Mouse (Mus musculus) neural tube, embryonic 12.5 days (tissue): ENCODE results near the gene Gm4737. TPM values are rescaled to one million over a fixed set of nuclear protein-coding genes. Genes with fewer than 3 reads are reported as not detected.
"Not testable (repeated sequence)": the region's sequence is repeated elsewhere in the genome, so short reads cannot be mapped to it uniquely, and the experiment has no call there.

ENCODE experiments used
- ATAC-seq: fragments of 200-750 bp; cut with Nextera tagmentation; 2 replicates; pipeline ENCODE4 v1.8.0; 2017; ENCODE audit warnings: low read depth, mild to moderate bottlenecking, moderate TSS enrichment, moderate library complexity; ENCODE audit not compliant: low FRiP score
- H3K27ac ChIP-seq: fragments of 300-500 bp; sonication (generic); 2 replicates; pipeline ENCODE4 v1.5.1; 2016
- H3K27me3 ChIP-seq: fragments of 300-500 bp; sonication (generic); replicated peaks from 2 replicates; pipeline ENCODE4 v1.6.1; 2016; ENCODE audit warnings: mild to moderate bottlenecking
- H3K36me3 ChIP-seq: fragments of 300-500 bp; sonication (generic); 2 replicates; pipeline ENCODE4 v1.6.1; 2016; ENCODE audit warnings: mild to moderate bottlenecking
- H3K4me1 ChIP-seq: fragments of 300-500 bp; sonication (generic); 2 replicates; pipeline ENCODE4 v1.6.1; 2016
- H3K4me2 ChIP-seq: fragments of 300-500 bp; sonication (generic); replicated peaks from 2 replicates; pipeline ENCODE4 v1.6.1; 2016; ENCODE audit warnings: mild to moderate bottlenecking
- H3K4me3 ChIP-seq: fragments of 300-500 bp; sonication (generic); 2 replicates; pipeline ENCODE4 v1.5.1; 2016
- H3K9ac ChIP-seq: fragments of 300-500 bp; sonication (generic); 2 replicates; pipeline ENCODE4 v1.6.1; 2016; ENCODE audit warnings: mild to moderate bottlenecking
- H3K9me3 ChIP-seq: fragments of 300-500 bp; sonication (generic); 2 replicates; pipeline ENCODE4 v1.6.1; 2016; ENCODE audit warnings: mild to moderate bottlenecking
- WGBS: fragments of 180-500 bp; shearing (Covaris S2); methylation state at CpG from one replicate; pipeline ENCODE4 v1.1.7; 2016; 5-methylcytosine and 5-hydroxymethylcytosine counted together
- polyA plus RNA-seq: library from polyadenylated mRNA; unstranded; fragments of >200 nt; fragmentation: Nextera tagmentation; extraction: Ambion mirVana; gene quantifications from 2 replicates; pipeline ENCODE4 v1.2.1, GENCODE M21; 2016

Gene Gm4737
- 1.5 and 2.5 TPM in 2 replicates for polyA plus RNA-seq

- not testable (repeated sequence) for ATAC-seq
Measured at GRCm38 (mm10) chr16:46154832-46155231, at the start of gene Gm4737. Gm4737 (minus strand) TSS chr16:46155077.

GRCm38 (mm10) chr16:46195792-46196191 lies 40.9 kb upstream of the Gm4737 start:
- no peaks in the 10 kb centered on the region for H3K36me3 ChIP-seq
- ATAC-seq = no peak
- H3K9me3 ChIP-seq = no peaks in the 10 kb centered on the region
- no peaks in the 10 kb centered on the region for H3K4me1 ChIP-seq
- no peak overlapping the region for H3K27ac ChIP-seq
- H3K4me3 ChIP-seq = no peak overlapping the region
- H3K27me3 ChIP-seq = no peaks in the 10 kb centered on the region
- 86% methylated on average over 5 of the region's 5 CpGs for WGBS
- H3K9ac ChIP-seq = no peak overlapping the region
- no peak overlapping the region for H3K4me2 ChIP-seq

More at GRCm38 (mm10) chr16:46154832-46155231, at the start of gene Gm4737:
- H3K27ac ChIP-seq, H3K9me3 ChIP-seq, H3K4me1 ChIP-seq, H3K4me2 ChIP-seq, H3K9ac ChIP-seq, H3K27me3 ChIP-seq, H3K4me3 ChIP-seq, H3K36me3 ChIP-seq: not testable (repeated sequence)
- WGBS = 99% methylated on average over 10 of the region's 16 CpGs

- no peak for ATAC-seq
- H3K4me3 ChIP-seq = no peak overlapping the region
- no peaks in the 10 kb centered on the region for H3K36me3 ChIP-seq
- H3K9ac ChIP-seq = no peak overlapping the region
- WGBS = 85% methylated on average over 5 of the region's 5 CpGs
- no peaks in the 10 kb centered on the region for H3K27me3 ChIP-seq
- no peak overlapping the region for H3K27ac ChIP-seq
- H3K4me2 ChIP-seq = no peak overlapping the region
- H3K4me1 ChIP-seq = no peaks in the 10 kb centered on the region
- no peaks in the 10 kb centered on the region for H3K9me3 ChIP-seq
Measured at GRCm38 (mm10) chr16:46183096-46183495, 28.2 kb upstream of the Gm4737 start.

- Histone ChIP-seq H3K4me1 (no peaks in the 10 kb centered on the region), H3K27ac (no peak overlapping the region), H3K27me3 (no peaks in the 10 kb centered on the region), H3K4me2 (no peak overlapping the region), H3K4me3 (no peak overlapping the region), H3K9ac (no peak overlapping the region), H3K9me3 (no peaks in the 10 kb centered on the region), H3K36me3 (no peaks in the 10 kb centered on the region)
- WGBS = 82% methylated on average over 4 of the region's 4 CpGs
- no peak for ATAC-seq
Measured at GRCm38 (mm10) chr16:46178121-46178801, 23.4 kb upstream of the Gm4737 start.

GRCm38 (mm10) chr16:46173039-46173438 lies 18.2 kb upstream of the Gm4737 start:
- no peaks in the 10 kb centered on the region; the same call in 1 of the 2 replicates for H3K9me3 ChIP-seq
- no peaks in the 10 kb centered on the region for H3K27me3 ChIP-seq
- H3K27ac ChIP-seq = no peak overlapping the region
- H3K36me3 ChIP-seq = no peaks in the 10 kb centered on the region
- no peak overlapping the region for H3K4me3 ChIP-seq
- H3K4me2 ChIP-seq = no peak overlapping the region
- H3K9ac ChIP-seq = no peak overlapping the region
- H3K4me1 ChIP-seq = no peaks in the 10 kb centered on the region
- no peak for ATAC-seq

- Histone ChIP-seq H3K4me2 (no peak overlapping the region), H3K4me1 (no peaks in the 10 kb centered on the region), H3K27ac (no peak overlapping the region), H3K36me3 (no peaks in the 10 kb centered on the region), H3K27me3 (no peaks in the 10 kb centered on the region), H3K9ac (no peak overlapping the region), H3K9me3 (no peaks in the 10 kb centered on the region; the same call in 1 of the 2 replicates), H3K4me3 (no peak overlapping the region)
- WGBS = 77% methylated on average over 3 of the region's 3 CpGs
- no peak for ATAC-seq
Measured at GRCm38 (mm10) chr16:46166971-46167370, 12.1 kb upstream of the Gm4737 start.

GRCm38 (mm10) chr16:46165305-46165704 lies 10.4 kb upstream of the Gm4737 start:
- no peak overlapping the region for H3K9ac ChIP-seq
- H3K27ac ChIP-seq = no peak overlapping the region
- no peak overlapping the region for H3K4me2 ChIP-seq
- H3K9me3 ChIP-seq = no peaks in the 10 kb centered on the region
- H3K36me3 ChIP-seq = no peaks in the 10 kb centered on the region
- no peaks in the 10 kb centered on the region for H3K4me1 ChIP-seq
- 90% methylated on average over 4 of the region's 4 CpGs for WGBS
- no peaks in the 10 kb centered on the region for H3K27me3 ChIP-seq
- no peak overlapping the region for H3K4me3 ChIP-seq
- ATAC-seq = no peak

- no peak for ATAC-seq
- Histone ChIP-seq H3K4me2 (no peak overlapping the region), H3K36me3 (no peaks in the 10 kb centered on the region), H3K27ac (no peak overlapping the region), H3K4me1 (no peaks in the 10 kb centered on the region), H3K9me3 (no peaks in the 10 kb centered on the region), H3K27me3 (no peaks in the 10 kb centered on the region), H3K4me3 (no peak overlapping the region), H3K9ac (no peak overlapping the region)
Measured at GRCm38 (mm10) chr16:46151141-46151540, 3.7 kb downstream of the Gm4737 start.

GRCm38 (mm10) chr16:46148661-46149341 lies 6.1 kb downstream of the Gm4737 start:
- H3K9me3 ChIP-seq = no peaks in the 10 kb centered on the region
- H3K4me3 ChIP-seq = no peak overlapping the region
- 79% methylated on average over 3 of the region's 3 CpGs for WGBS
- ATAC-seq = no peak
- H3K36me3 ChIP-seq = no peaks in the 10 kb centered on the region
- H3K9ac ChIP-seq = no peak overlapping the region
- H3K4me2 ChIP-seq = no peak overlapping the region
- H3K4me1 ChIP-seq = no peaks in the 10 kb centered on the region
- H3K27ac ChIP-seq = no peak overlapping the region
- H3K27me3 ChIP-seq = no peaks in the 10 kb centered on the region

GRCm38 (mm10) chr16:46146962-46147361 lies 7.9 kb downstream of the Gm4737 start:
- H3K27me3 ChIP-seq = no peaks in the 10 kb centered on the region
- H3K9me3 ChIP-seq = no peaks in the 10 kb centered on the region
- WGBS = 75% methylated on average over 3 of the region's 3 CpGs
- ATAC-seq = no peak
- H3K9ac ChIP-seq = no peak overlapping the region
- H3K36me3 ChIP-seq = no peaks in the 10 kb centered on the region
- no peak overlapping the region for H3K27ac ChIP-seq
- no peaks in the 10 kb centered on the region for H3K4me1 ChIP-seq
- H3K4me3 ChIP-seq = no peak overlapping the region
- no peak overlapping the region for H3K4me2 ChIP-seq

GRCm38 (mm10) chr16:46122238-46122637 lies 32.6 kb downstream of the Gm4737 start:
- Histone ChIP-seq H3K4me1 (no peaks in the 10 kb centered on the region), H3K27me3 (no peaks in the 10 kb centered on the region), H3K27ac (no peak overlapping the region), H3K9me3 (no peaks in the 10 kb centered on the region), H3K9ac (no peak overlapping the region), H3K4me3 (no peak overlapping the region), H3K4me2 (no peak overlapping the region), H3K36me3 (no peaks in the 10 kb centered on the region)
- no peak for ATAC-seq

GRCm38 (mm10) chr16:46121420-46121819 lies 33.5 kb downstream of the Gm4737 start:
- WGBS = 44% methylated on average over 2 of the region's 2 CpGs

GRCm38 (mm10) chr16:46120607-46121006 lies 34.3 kb downstream of the Gm4737 start:
- no peaks in the 10 kb centered on the region for H3K36me3 ChIP-seq
- 48% methylated on average over 3 of the region's 3 CpGs for WGBS
- H3K9me3 ChIP-seq = no peaks in the 10 kb centered on the region
- H3K4me3 ChIP-seq = no peak overlapping the region
- no peaks in the 10 kb centered on the region for H3K27me3 ChIP-seq
- no peak for ATAC-seq
- no peak overlapping the region for H3K4me2 ChIP-seq
- H3K27ac ChIP-seq = no peak overlapping the region
- no peaks in the 10 kb centered on the region for H3K4me1 ChIP-seq
- no peak overlapping the region for H3K9ac ChIP-seq

More at GRCm38 (mm10) chr16:46121420-46121819, 33.5 kb downstream of the Gm4737 start:
- no peaks in the 10 kb centered on the region for H3K4me1 ChIP-seq
- H3K4me3 ChIP-seq = no peak overlapping the region
- H3K36me3 ChIP-seq = no peaks in the 10 kb centered on the region
- H3K9ac ChIP-seq = no peak overlapping the region
- no peaks in the 10 kb centered on the region for H3K27me3 ChIP-seq
- H3K9me3 ChIP-seq = no peaks in the 10 kb centered on the region
- 0 out of 2 replicates have a peak, but pooled peaks have one; percentile 50 for ATAC-seq
- H3K4me2 ChIP-seq = no peak overlapping the region
- H3K27ac ChIP-seq = no peak overlapping the region
